Mouse (Mus musculus) hindbrain, embryonic 12.5 days (tissue): ENCODE data around the gene Sidt2. TPM values are rescaled to one million over a fixed set of nuclear protein-coding genes. Genes with fewer than 3 reads are reported as not detected.

Experiments used
- microRNA-seq: library from miRNA; unstranded; fragments of <30 nt; microRNA quantifications from one replicate; pipeline ENCODE4, GENCODE M21; 2017
- polyA plus RNA-seq: library from polyadenylated mRNA; unstranded; fragments of >200 nt; fragmentation: Nextera tagmentation; extraction: Ambion mirVana; gene quantifications from 2 replicates; pipeline ENCODE4 v1.2.1, GENCODE M21; 2016

The Sidt2 gene
- polyA plus RNA-seq, 1 experiment from 2014 or later: 43.2 TPM

Small RNAs within 50 kb of the gene (microRNA-seq; reads per million reads assigned to microRNA genes)
- not detected for gene Mir7087

Other genes with a start within 250 kb of the Sidt2 start
- gene Cep164, start 126.6 kb downstream of the Sidt2 start, polyA plus RNA-seq: 17.7 and 18.8 TPM in 2 replicates
- gene Bace1, start 116.7 kb downstream of the Sidt2 start, polyA plus RNA-seq: 40.2 and 41.5 TPM in 2 replicates
- gene Pcsk7, start 48.8 kb downstream of the Sidt2 start, polyA plus RNA-seq: 27.1 and 30.6 TPM in 2 replicates
- 93.2 and 95.3 TPM in 2 replicates for gene Rnf214, start 48.3 kb downstream of the Sidt2 start, polyA plus RNA-seq
- gene Tagln, start 19.2 kb downstream of the Sidt2 start, polyA plus RNA-seq: 19.2 and 23.0 TPM in 2 replicates
- 290 and 303 TPM in 2 replicates for gene Pafah1b2, start 57.4 kb upstream of the Sidt2 start, polyA plus RNA-seq
- 13.9 and 14.7 TPM in 2 replicates for gene Sik3, start 57.6 kb upstream of the Sidt2 start, polyA plus RNA-seq